Mouse (Mus musculus) frontal cortex, postnatal 10 days (tissue): Measurements from ENCODE around the gene Tcf7l2.

ENCODE experiments used
- DNase-seq, 2 experiments: peaks; one replicate each; pipeline ENCODE4 v3.0.0; 2022; ENCODE audit warnings: low spot score in 2 of 2, mixed read lengths in 1 of 2

Gene Tcf7l2

GRCm38 (mm10) chr19:55860009-55860743 lies 118.6 kb downstream of the Tcf7l2 start:
- DNase-seq, result no peak

DNA sequence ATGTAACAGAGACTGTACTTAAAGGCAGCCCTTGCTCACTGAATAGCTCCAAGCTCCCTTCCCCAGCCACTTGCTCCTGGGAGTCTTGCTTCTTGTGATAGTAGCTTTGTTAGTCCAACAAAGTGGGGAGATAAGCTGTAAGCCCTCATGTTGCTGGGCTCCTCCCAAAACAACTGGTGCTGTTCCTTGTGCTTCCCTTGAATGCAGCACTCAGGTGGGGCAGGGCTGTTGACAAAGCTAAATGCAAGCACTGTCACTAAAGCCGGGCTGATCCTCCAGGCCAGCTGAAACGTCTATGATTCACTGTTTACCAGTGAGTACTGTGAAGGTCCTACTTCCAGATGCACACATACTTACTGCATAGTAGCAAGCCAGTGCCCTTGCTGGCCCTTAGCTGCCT lies 120.1 kb downstream of the Tcf7l2 start:
- DNase-seq, result no peak

DNA sequence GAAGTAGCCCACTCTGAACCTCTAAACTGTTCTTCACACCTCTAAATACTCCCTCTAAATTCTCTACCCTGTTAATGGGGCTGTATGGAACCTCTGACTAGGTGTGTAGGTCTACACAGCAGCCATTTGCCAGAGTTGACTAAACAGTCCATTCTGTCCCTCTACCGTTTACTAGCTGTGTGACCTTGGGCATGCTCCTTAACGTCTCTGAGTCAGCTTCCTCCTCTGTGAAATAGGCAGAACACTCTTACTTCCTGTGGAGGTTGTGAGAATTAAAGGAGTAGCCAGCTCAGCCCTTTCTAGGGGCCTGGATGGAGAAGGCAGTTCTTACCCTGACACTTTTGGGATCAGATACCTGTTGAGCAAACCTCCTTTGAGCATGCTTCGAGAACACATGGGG lies 120.9 kb downstream of the Tcf7l2 start:
- DNase-seq, result no peak

DNA sequence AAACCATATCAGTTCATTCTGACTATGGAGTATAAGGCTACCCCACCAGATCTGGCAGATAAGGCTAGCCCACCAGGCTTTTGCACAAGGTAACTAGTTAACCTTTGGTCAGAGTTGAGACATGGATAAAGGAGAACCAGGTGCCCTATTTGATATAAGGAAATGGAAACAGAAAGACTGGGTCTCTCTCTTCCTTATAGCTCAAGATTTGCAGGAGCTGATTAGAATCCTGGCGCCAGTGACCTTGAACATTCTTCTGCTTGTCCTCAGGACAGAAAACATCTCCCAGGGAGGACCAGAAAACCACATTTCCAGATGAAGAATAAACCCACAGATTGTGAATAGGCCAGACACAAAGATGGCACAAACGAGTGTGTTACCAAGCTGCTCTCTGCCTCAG lies 123.4 kb downstream of the Tcf7l2 start:
- DNase-seq, result no peak

DNA sequence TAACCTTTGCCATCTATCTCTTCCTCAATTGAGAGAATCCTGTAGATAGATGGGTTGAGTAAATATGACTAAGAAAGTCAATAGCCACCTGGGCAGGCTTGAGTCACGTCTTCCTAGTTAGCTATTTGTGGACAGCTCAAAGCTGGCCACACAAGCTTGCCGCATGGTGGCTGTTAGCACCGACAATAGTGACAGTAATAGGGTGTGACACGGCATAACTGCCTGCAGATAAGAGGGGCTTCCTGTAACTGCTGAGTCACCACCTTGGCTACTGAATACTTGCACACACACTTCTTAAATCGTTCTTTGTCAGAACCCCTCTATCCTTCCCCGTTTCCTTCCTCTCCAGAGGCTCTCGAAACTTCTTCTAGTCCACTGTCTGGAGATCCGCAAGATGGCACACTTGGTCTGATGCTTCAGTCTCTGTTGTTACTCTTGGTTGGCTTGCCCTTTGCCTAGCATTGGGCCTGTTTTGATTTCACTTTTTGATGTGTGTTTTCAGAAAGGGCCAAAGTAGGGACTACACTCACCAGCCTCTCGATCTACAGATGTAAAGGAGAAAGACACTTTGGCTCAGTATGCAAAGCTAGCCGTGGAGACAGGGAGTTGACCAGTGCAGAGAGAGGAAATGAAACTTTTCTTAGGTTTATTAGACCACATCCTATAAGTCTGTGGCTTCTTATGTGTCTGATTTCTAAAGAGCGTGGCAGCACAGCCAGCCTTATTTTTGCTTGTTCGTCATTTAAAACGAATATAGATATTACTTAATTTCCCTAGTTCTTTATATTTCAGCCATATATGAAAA lies 124.4 kb downstream of the Tcf7l2 start:
- DNase-seq, result no peak

GRCm38 (mm10) chr19:55867255-55867654 lies 125.6 kb downstream of the Tcf7l2 start:
- no peak for DNase-seq

GRCm38 (mm10) chr19:55867905-55868304 lies 126.3 kb downstream of the Tcf7l2 start:
- DNase-seq, result no peak

GRCm38 (mm10) chr19:55868597-55868996 lies 127.0 kb downstream of the Tcf7l2 start:
- no peak for DNase-seq

DNA sequence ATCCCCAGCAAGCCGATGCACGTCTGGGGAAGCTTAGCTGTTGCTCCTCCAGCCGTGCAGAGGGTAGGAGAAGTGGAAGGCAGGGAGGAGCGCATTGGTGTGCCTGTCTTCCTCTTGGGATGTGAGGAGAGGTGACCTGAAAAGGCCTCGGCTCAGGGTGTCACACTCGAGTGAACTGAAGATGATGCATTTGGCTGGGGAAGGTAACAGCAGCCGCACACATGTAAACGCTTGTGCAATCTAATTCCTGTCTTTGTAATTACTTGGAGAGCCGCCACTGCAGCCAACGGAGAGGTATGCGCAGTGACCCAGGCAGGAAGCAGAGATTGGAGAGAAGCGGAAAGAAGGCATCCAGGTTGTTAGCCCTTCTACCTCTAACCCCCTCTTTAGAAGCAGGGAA lies 129.2 kb downstream of the Tcf7l2 start:
- no peak for DNase-seq

- no peak for DNase-seq
These were observed 129.9 kb downstream of the Tcf7l2 start for GRCm38 (mm10) chr19:55871496-55871895.

- no peak for DNase-seq
These were observed 131.6 kb downstream of the Tcf7l2 start for GRCm38 (mm10) chr19:55873221-55873620.

- no peak for DNase-seq
These were observed 134.9 kb downstream of the Tcf7l2 start for GRCm38 (mm10) chr19:55876501-55876900.

DNA sequence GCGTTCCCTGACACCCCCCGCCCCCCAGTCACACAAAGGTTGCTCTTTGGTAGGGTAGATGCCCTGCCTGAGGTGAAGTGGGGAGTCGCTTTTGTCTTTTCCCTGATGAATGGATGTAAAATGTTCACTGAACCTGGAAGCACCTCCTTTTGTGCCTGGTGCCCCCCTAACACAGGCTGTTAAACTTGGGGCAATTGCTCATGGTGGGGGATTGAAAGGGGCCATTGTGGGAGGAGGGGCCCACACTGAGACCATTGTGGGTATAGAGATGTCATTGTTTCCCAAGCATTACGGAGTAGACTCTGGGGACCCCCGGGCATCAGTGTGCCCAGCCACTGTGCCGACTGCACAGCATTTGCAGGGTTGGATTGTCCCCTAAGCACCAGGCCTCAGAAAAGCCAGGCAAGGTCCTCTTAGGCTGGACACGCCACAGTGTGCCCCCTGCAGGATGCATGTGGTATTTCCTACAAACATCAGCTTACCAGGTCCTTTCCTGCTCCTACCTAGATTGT lies 135.8 kb downstream of the Tcf7l2 start:
- DNase-seq, result peak; percentile 11 to 54

DNA sequence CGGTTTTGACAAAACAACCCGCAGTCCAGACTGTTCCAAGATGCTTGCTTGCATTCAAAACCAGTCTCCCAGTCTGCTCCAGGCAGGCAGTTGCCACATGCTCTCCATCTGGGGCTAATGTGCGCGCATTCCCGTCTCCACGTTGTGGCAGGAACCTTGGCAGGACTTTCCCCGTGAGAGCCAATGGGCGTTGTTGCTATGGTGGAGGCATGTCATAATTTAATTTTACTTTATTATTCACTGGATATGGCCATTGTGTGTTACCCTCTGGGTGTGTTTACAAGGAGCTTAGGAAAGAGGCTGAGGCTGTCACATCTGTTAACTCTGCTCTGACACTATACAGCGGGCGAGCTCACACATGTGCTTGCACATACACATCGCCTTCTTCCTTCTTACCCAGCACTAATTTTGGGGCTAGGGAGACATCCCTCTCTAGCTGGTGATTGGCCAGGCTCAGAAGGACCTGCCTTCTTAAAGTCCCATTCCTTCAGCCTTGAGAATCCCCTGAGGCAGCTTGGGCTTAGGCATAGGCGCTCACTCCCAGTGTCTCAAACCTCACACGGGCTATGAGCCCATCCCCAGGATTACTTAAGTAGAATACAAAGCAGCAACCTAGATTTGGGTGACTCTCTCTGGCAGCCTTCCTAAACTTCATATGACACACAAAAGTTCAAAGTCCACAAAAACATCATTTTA lies 139.2 kb downstream of the Tcf7l2 start:
- peak; percentile 16 to 23 for DNase-seq

DNA sequence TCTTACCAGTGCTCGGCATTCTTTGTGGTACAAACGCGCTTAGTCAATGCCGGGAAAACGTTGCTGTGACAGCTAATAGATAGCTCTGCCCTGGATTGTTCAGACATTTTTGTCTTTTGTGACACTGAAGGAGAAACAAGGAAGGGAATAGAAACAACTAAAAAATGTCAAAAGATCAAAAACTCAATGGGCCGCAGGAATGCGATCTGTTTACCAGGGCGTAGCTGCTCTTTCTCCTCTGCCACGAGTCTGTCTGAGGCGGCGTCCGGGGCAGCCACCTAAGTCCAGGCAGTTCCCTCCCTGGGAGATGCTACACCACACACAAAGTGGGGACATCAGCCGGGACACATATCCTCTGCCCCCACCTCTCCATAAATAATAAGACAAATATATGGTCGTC lies 144.9 kb downstream of the Tcf7l2 start:
- no peak for DNase-seq

- no peak for DNase-seq
These were observed 150.1 kb downstream of the Tcf7l2 start for GRCm38 (mm10) chr19:55891692-55892183.

DNA sequence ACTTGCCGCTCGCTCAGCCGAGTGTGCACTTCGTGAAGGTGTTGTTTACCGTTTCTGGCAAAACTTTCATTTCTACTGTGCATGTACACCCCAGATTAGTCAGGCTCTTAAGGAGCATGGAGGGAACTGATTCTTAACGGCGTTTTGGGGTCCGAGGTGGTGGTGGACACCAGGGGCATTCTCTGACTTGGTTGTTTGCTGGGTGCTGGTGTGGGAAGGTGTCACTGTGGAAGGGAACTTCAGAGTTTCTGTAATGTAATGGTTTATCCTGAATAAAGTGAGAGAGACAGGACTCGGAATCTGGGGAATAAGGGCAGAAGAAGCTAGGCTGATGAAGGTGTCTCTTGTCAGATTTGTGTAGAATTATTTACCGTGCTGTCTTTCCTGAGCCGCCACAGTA lies 151.9 kb downstream of the Tcf7l2 start:
- no peak for DNase-seq

GRCm38 (mm10) chr19:55894396-55894795 lies 152.8 kb downstream of the Tcf7l2 start:
- DNase-seq, result no peak

- peak in 1 of 2 experiments; percentile 37 for DNase-seq
These were observed 153.7 kb downstream of the Tcf7l2 start for GRCm38 (mm10) chr19:55895317-55895716.

- no peak for DNase-seq
These were observed 154.3 kb downstream of the Tcf7l2 start for GRCm38 (mm10) chr19:55895807-55896420.

GRCm38 (mm10) chr19:55896629-55897028 lies 155.0 kb downstream of the Tcf7l2 start:
- DNase-seq, result no peak
